In the genomic region with DNA sequence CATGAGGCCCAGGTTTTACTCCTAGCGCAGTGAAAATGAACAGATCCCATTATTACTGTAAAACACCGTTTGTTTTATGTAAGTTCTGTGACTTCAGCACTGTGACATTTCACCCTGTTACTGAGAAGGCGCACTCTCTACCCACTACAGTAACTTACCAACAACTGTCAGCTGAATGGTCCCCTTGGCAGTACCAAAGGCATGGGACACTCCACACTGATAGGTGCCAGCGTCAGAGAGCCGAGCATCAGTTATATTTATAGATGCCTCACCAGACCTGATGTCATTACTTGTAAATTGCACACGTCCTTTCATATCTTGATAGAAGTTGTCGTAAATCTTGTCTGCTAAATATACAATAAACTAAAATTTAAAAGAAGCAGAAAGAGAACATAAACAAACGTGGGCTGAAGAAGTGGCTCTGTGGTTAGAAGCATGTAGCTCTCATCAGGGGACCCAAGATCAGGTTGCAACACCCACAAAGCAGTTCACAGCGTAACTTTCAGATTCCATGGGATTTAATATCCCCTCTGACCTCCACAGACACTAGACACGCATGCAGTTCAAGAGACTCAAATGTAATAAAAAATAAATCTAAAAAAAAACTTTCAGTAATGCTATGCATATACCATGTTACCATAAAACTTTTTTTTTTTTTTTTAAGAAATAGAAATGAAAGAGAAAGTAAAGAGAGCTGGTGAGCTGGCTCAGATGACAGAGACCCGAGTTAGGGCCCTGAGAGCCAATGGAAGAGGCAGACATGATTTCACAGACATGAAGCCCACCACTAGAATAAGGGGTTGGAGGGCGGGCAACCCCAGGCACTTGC, we compare ENCODE assay signal across 21 mouse cellular contexts. TPM values are rescaled to one million over a fixed set of nuclear protein-coding genes. Genes with fewer than 3 reads are reported as not detected.
DNase-seq lines count a peak whose midpoint lies in the region; ATAC-seq and TF ChIP-seq lines count a peak whose summit lies in the region.
"Had no signal": no experiment of that assay in that cellular context is flagged by ENCODE, and none has a peak within 500 bp of the region (broad histone marks: within the 10 kb centered on the region; RNA-seq: fewer than 3 reads in every experiment).

No protein-coding gene starts in this region.

- TF ChIP-seq POLR2A in MEL (IDR thresholded peaks at IDR 0.05; ENCODE audit: control insufficient read depth in 1 of 2, insufficient read depth in 1 of 2, low read depth in 1 of 2, low read length in 2 of 2, poor library complexity in 1 of 2) = no peak

- H3K79me2 ChIP-seq in MEL (ENCODE audit: control insufficient read depth, insufficient read depth, low read length, poor library complexity) = no peaks in the 10 kb centered on the region

- DNase-seq in midbrain, embryonic 11.5 days (ENCODE audit: low spot score, missing footprints) = peak; percentile 64
- peak; percentile 37 for DNase-seq in MEL (ENCODE audit: low read depth, low spot score)
- peak; percentile 13 for DNase-seq in heart, postnatal 4 days
- peak; percentile 16 for DNase-seq in splenic B cell, adult 2 months (ENCODE audit: low read depth, low spot score)
- DNase-seq in adrenal gland, adult 2 months = no peak
- DNase-seq: cerebellum, adult 11-12 months; kidney, adult 11 months; kidney, postnatal 25 days; liver, embryonic 13.5 days; lung, postnatal 14 days had no signal

- no peak for TF ChIP-seq CTCF in MEL (IDR thresholded peaks at IDR 0.05 in 2 of 3, conservative IDR thresholded peaks at IDR 0.05 in 1 of 3; ENCODE audit: control insufficient read depth in 1 of 3, insufficient read depth in 1 of 3, low read depth in 2 of 3, low read length in 3 of 3, poor library complexity in 1 of 3, severe bottlenecking in 1 of 3)

- no peak overlapping the region for H3K4me2 ChIP-seq in midbrain, embryonic 11.5 days
- H3K4me2 ChIP-seq in midbrain, embryonic 13.5 days (replicated peaks) = no peak overlapping the region
- H3K4me2 ChIP-seq: embryonic facial prominence, embryonic 15.5 days; forebrain, embryonic 12.5 days; liver, embryonic 13.5 days had no signal

- no peak for TF ChIP-seq EP300 in MEL (IDR thresholded peaks at IDR 0.05; ENCODE audit: low read depth in 1 of 2, low read length in 2 of 2)

- H3K4me3 ChIP-seq in midbrain, embryonic 11.5 days (ENCODE audit: low read depth, low read length) = no peak overlapping the region
- H3K4me3 ChIP-seq in midbrain, embryonic 13.5 days (replicated peaks) = no peak overlapping the region
- peak overlapping the region; percentile 42 to 81 for H3K4me3 ChIP-seq in MEL (ENCODE audit: control insufficient read depth in 1 of 2, insufficient read depth in 1 of 2, low read depth in 2 of 2, low read length in 2 of 2)
- H3K4me3 ChIP-seq: embryonic facial prominence, embryonic 15.5 days; forebrain, embryonic 12.5 days; limb, embryonic 10.5 days; liver, embryonic 13.5 days had no signal

- no peaks in the 10 kb centered on the region for H3K9me3 ChIP-seq in midbrain, embryonic 11.5 days (ENCODE audit: control insufficient read depth, low read length)
- no peaks in the 10 kb centered on the region for H3K9me3 ChIP-seq in midbrain, embryonic 13.5 days
- no peaks in the 10 kb centered on the region for H3K9me3 ChIP-seq in MEL (replicated peaks; ENCODE audit: insufficient read depth, low read length)
- H3K9me3 ChIP-seq: embryonic facial prominence, embryonic 15.5 days; forebrain, embryonic 12.5 days; G1E; limb, embryonic 10.5 days; liver, embryonic 13.5 days had no signal

- ATAC-seq in midbrain, embryonic 11.5 days (ENCODE audit: low FRiP score) = no peak
- ATAC-seq in midbrain, embryonic 13.5 days = no peak
- ATAC-seq in megakaryocyte-erythroid progenitor cell, adult 5-6 weeks (replicated peaks; ENCODE audit: low FRiP score, low TSS enrichment, poor library complexity, severe bottlenecking) = no peak

- H3K27me3 ChIP-seq in midbrain, embryonic 11.5 days (ENCODE audit: control insufficient read depth, insufficient read depth, low read length) = no peaks in the 10 kb centered on the region
- H3K27me3 ChIP-seq in midbrain, embryonic 13.5 days = no peaks in the 10 kb centered on the region
- no peaks in the 10 kb centered on the region for H3K27me3 ChIP-seq in MEL (ENCODE audit: control insufficient read depth in 1 of 2, insufficient read depth in 2 of 2, low read length in 2 of 2)
- H3K27me3 ChIP-seq in splenic B cell, adult 2 months (ENCODE audit: control insufficient read depth, insufficient read depth, low read length, poor library complexity, severe bottlenecking) = no peaks in the 10 kb centered on the region
- H3K27me3 ChIP-seq: embryonic facial prominence, embryonic 15.5 days; forebrain, embryonic 12.5 days; liver, embryonic 13.5 days had no signal

- TF ChIP-seq RAD21 in MEL (IDR thresholded peaks at IDR 0.05; ENCODE audit: low read depth, low read length) = no peak

- no peaks in the 10 kb centered on the region for H3K36me3 ChIP-seq in midbrain, embryonic 11.5 days (ENCODE audit: control insufficient read depth, insufficient read depth, low read length)
- H3K36me3 ChIP-seq in midbrain, embryonic 13.5 days = peaks cover 16% of the 10 kb centered on the region
- no peaks in the 10 kb centered on the region; a peak in 1 of 4 replicates for H3K36me3 ChIP-seq in MEL (ENCODE audit: control insufficient read depth in 1 of 2, insufficient read depth in 2 of 2, low read length in 2 of 2)
- H3K36me3 ChIP-seq in splenic B cell, adult 2 months (ENCODE audit: control insufficient read depth, insufficient read depth, low read length, poor library complexity, severe bottlenecking) = 0 out of 2 replicates have a peak, but pooled peaks cover 2% of the 10 kb centered on the region
- H3K36me3 ChIP-seq: embryonic facial prominence, embryonic 15.5 days; G1E; liver, embryonic 13.5 days had no signal

- no peaks in the 10 kb centered on the region for H3K4me1 ChIP-seq in midbrain, embryonic 11.5 days (ENCODE audit: control insufficient read depth, insufficient read depth, low read length)
- no peaks in the 10 kb centered on the region for H3K4me1 ChIP-seq in midbrain, embryonic 13.5 days (replicated peaks)
- H3K4me1 ChIP-seq in MEL (ENCODE audit: control insufficient read depth in 1 of 2, insufficient read depth in 2 of 2, low read length in 2 of 2) = no peaks in the 10 kb centered on the region; a peak in 1 of 4 replicates
- H3K4me1 ChIP-seq: embryonic facial prominence, embryonic 15.5 days; forebrain, embryonic 12.5 days; liver, embryonic 13.5 days had no signal

- H3K27ac ChIP-seq in midbrain, embryonic 11.5 days (ENCODE audit: low read depth, low read length) = no peak overlapping the region
- H3K27ac ChIP-seq in midbrain, embryonic 13.5 days = no peak overlapping the region
- no peak overlapping the region for H3K27ac ChIP-seq in MEL (ENCODE audit: control insufficient read depth, low read depth, low read length)
- H3K27ac ChIP-seq: embryonic facial prominence, embryonic 15.5 days; forebrain, embryonic 12.5 days; limb, embryonic 10.5 days; liver, embryonic 13.5 days had no signal

- 82% methylated on average over 12 of the region's 12 CpGs for WGBS in midbrain, embryonic 11.5 days
- 88% methylated on average over 12 of the region's 12 CpGs for WGBS in midbrain, embryonic 13.5 days

- no peak overlapping the region for H3K9ac ChIP-seq in midbrain, embryonic 11.5 days (ENCODE audit: low read length)
- H3K9ac ChIP-seq in midbrain, embryonic 13.5 days (replicated peaks) = no peak overlapping the region
- H3K9ac ChIP-seq in MEL (ENCODE audit: control insufficient read depth, low read depth, low read length, poor library complexity, severe bottlenecking) = peak overlapping the region; percentile 39
- H3K9ac ChIP-seq: embryonic facial prominence, embryonic 15.5 days; forebrain, embryonic 12.5 days; liver, embryonic 13.5 days had no signal

TF ChIP-seq in MEL, 35 proteins besides CTCF, POLR2A, EP300 and RAD21 (continues in another document):
- TF ChIP-seq CHD1 (IDR thresholded peaks at IDR 0.05; ENCODE audit: low read depth, low read length) (no peak), SIN3A (IDR thresholded peaks at IDR 0.05; ENCODE audit: low read length) (peak; percentile 22; the same call in 1 of the 2 replicates)

RNA-seq across cellular contexts. Expression of a gene that starts 23.1 kb away (rescaled TPM):
- 87.3 and 91.8 TPM in 2 replicates for polyA plus RNA-seq in midbrain, embryonic 11.5 days (2014; fragmentation: Nextera tagmentation; extraction: Ambion mirVana)
- polyA plus RNA-seq in midbrain, embryonic 13.5 days (2015; fragmentation: Nextera tagmentation; extraction: Ambion mirVana) = 105 and 107 TPM in 2 replicates
- total RNA-seq in MEL (2012; rRNA removed) = 29.2 and 30.7 TPM in 2 replicates
- polyA plus RNA-seq in MEL (2012; ENCODE audit: insufficient read depth in 1 of 2, insufficient read length in 2 of 2, low read depth in 1 of 2, low replicate concordance in 2 of 2, missing spikeins in 1 of 2) = 10 to 100 TPM in 1 of 2 experiments, not detected in 1; 53.6 TPM
- total RNA-seq in heart, postnatal 4 days (2021) = 10 to 100 TPM; 12.5 to 14.2 TPM
- 27.4 and 46.4 TPM in 2 replicates for total RNA-seq in megakaryocyte-erythroid progenitor cell, adult 5-6 weeks (2014; fragmentation: Nextera tagmentation)
- 60.5 and 144 TPM in 2 replicates for total RNA-seq in megakaryocyte-erythroid progenitor cell, adult 5-6 weeks (2017)
- 10 to 100 TPM; 20.6 to 22.0 TPM for total RNA-seq in adrenal gland, adult 2 months (2021)
- polyA plus RNA-seq in adrenal gland, adult 2 months (2012; rRNA removed) = 0.83 and 1.1 TPM in 2 replicates

RNA-seq across cellular contexts. Expression of a gene that starts 26.2 kb away (rescaled TPM):
- polyA plus RNA-seq in midbrain, embryonic 11.5 days (2014; fragmentation: Nextera tagmentation; extraction: Ambion mirVana) = 0.08 TPM in 1 of 2 replicates, not detected in the other
- polyA plus RNA-seq in midbrain, embryonic 13.5 days (2015; fragmentation: Nextera tagmentation; extraction: Ambion mirVana) = 0.09 and 0.26 TPM in 2 replicates
- not detected in 2 replicates for total RNA-seq in MEL (2012; rRNA removed)
- not detected for polyA plus RNA-seq in MEL (2012; ENCODE audit: insufficient read depth in 1 of 2, insufficient read length in 2 of 2, low read depth in 1 of 2, low replicate concordance in 2 of 2, missing spikeins in 1 of 2)
- total RNA-seq in heart, postnatal 4 days (2021) = not detected
- total RNA-seq in megakaryocyte-erythroid progenitor cell, adult 5-6 weeks (2014; fragmentation: Nextera tagmentation) = not detected in 2 replicates
- total RNA-seq in megakaryocyte-erythroid progenitor cell, adult 5-6 weeks (2017) = not detected in 2 replicates
- not detected for total RNA-seq in adrenal gland, adult 2 months (2021)
- not detected in 2 replicates for polyA plus RNA-seq in adrenal gland, adult 2 months (2012; rRNA removed)
- total RNA-seq: adrenal gland, postnatal 4 days; gastrocnemius, adult 8-10 months; hematopoietic stem cell, adult 5-6 weeks; neutrophil, adult 5-6 weeks had no signal
- polyA plus RNA-seq: cortical plate, adult 2 months; embryonic facial prominence, embryonic 15.5 days; forebrain, embryonic 12.5 days; G1E; limb, embryonic 10.5 days; liver, embryonic 13.5 days had no signal

RNA-seq across cellular contexts. Expression of a gene that starts 54.2 kb away (rescaled TPM):
- polyA plus RNA-seq in midbrain, embryonic 11.5 days (2014; fragmentation: Nextera tagmentation; extraction: Ambion mirVana) = 2.2 and 3.6 TPM in 2 replicates
- 0.54 and 0.75 TPM in 2 replicates for polyA plus RNA-seq in midbrain, embryonic 13.5 days (2015; fragmentation: Nextera tagmentation; extraction: Ambion mirVana)
- total RNA-seq in MEL (2012; rRNA removed) = not detected in 2 replicates
- not detected for polyA plus RNA-seq in MEL (2012; ENCODE audit: insufficient read depth in 1 of 2, insufficient read length in 2 of 2, low read depth in 1 of 2, low replicate concordance in 2 of 2, missing spikeins in 1 of 2)
- total RNA-seq in heart, postnatal 4 days (2021) = not detected
- total RNA-seq in megakaryocyte-erythroid progenitor cell, adult 5-6 weeks (2014; fragmentation: Nextera tagmentation) = not detected in 2 replicates
- not detected in 2 replicates for total RNA-seq in megakaryocyte-erythroid progenitor cell, adult 5-6 weeks (2017)
- total RNA-seq in adrenal gland, adult 2 months (2021) = under 1 TPM in 1 of 2 experiments, not detected in 1; 0.20 TPM
- polyA plus RNA-seq in adrenal gland, adult 2 months (2012; rRNA removed) = 0.04 and 0.35 TPM in 2 replicates
- total RNA-seq: adrenal gland, postnatal 4 days; G1E; gastrocnemius, adult 8-10 months; hematopoietic stem cell, adult 5-6 weeks; neutrophil, adult 5-6 weeks had no signal
- polyA plus RNA-seq: G1E; limb, embryonic 10.5 days; liver, embryonic 13.5 days had no signal

Comparison
In these comparisons a context has a peak if more than half of its experiments do, and no peak if none do; other contexts are left out.
1. H3K4me3 ChIP-seq: peak in MEL (2 of 2); none in midbrain, embryonic 11.5 days (single experiment) and midbrain, embryonic 13.5 days (single experiment).